Mouse (Mus musculus) heart, adult 2 months (tissue): ENCODE measurements around the gene Casp2. TPM values are rescaled to one million over a fixed set of nuclear protein-coding genes. Genes with fewer than 3 reads are reported as not detected.

Experiments
- DNase-seq, 2 experiments: peaks; one replicate each; pipeline ENCODE4 v3.0.0; 2021
- H3K27ac ChIP-seq: fragments of 200-600 bp; 2 replicates; pipeline ENCODE4 v1.8.1; 2022
- H3K27me3 ChIP-seq: fragments of 200-500 bp; 2 replicates; pipeline ENCODE4 v1.6.1; 2012; ENCODE audit warnings: mild to moderate bottlenecking, low read length, inconsistent platforms, mixed read lengths; ENCODE audit not compliant: control insufficient read depth, insufficient read depth
- H3K36me3 ChIP-seq: fragments of 200-500 bp; 2 replicates; pipeline ENCODE4 v1.6.1; 2012; ENCODE audit warnings: low read length, inconsistent platforms; ENCODE audit not compliant: control insufficient read depth, insufficient read depth
- H3K4me1 ChIP-seq: fragments of 200-500 bp; 2 replicates; pipeline ENCODE4 v1.6.1; 2011; ENCODE audit warnings: low read length; ENCODE audit not compliant: control insufficient read depth, insufficient read depth
- H3K4me3 ChIP-seq: fragments of 200-600 bp; 2 replicates; pipeline ENCODE4 v1.8.1; 2022
- H3K79me2 ChIP-seq: fragments of 200-500 bp; replicated peaks from 2 replicates; pipeline ENCODE4 v1.6.1; 2012; ENCODE audit warnings: mild to moderate bottlenecking, inconsistent platforms, low read length, moderate library complexity, mixed read lengths; ENCODE audit not compliant: control insufficient read depth, insufficient read depth
- H3K9ac ChIP-seq: fragments of 200-500 bp; 2 replicates; pipeline ENCODE4 v1.6.1; 2012; ENCODE audit warnings: low read depth, mild to moderate bottlenecking, control low read depth, inconsistent platforms, low read length, mixed read lengths
- CTCF ChIP-seq: fragments of 200-600 bp; IDR thresholded peaks from 2 replicates; pipeline ENCODE4 v1.8.1; 2022; ENCODE audit warnings: antibody characterized with exemption, mild to moderate bottlenecking, moderate library complexity
- EP300 ChIP-seq: fragments of 200-500 bp; IDR thresholded peaks from 2 replicates; pipeline ENCODE4 v1.6.1; 2011; ENCODE audit warnings: low read depth, low read length, control low read depth; ENCODE audit not compliant: insufficient read depth
- POLR2A ChIP-seq: fragments of 200-500 bp; IDR thresholded peaks from 2 replicates; pipeline ENCODE4 v1.6.1; 2011; ENCODE audit warnings: mild to moderate bottlenecking, low read depth, low read length, control low read depth; ENCODE audit not compliant: insufficient read depth
- WGBS: fragments of 180-500 bp; shearing (Covaris S2); methylation state at CpG from one replicate; pipeline ENCODE4 v1.1.7; 2018; 5-methylcytosine and 5-hydroxymethylcytosine counted together
- intact Hi-C: fragments of 180-260 bp; cut with DNase I; formaldehyde crosslinking; loops from one replicate; pipeline ENCODE4 v1.15.1; 2025
- polyA plus RNA-seq: library from polyadenylated mRNA; depleted of rRNA; stranded (reverse); fragments of >200 nt; gene quantifications from 2 replicates; pipeline ENCODE4 v1.2.3, GENCODE M21; 2012
- total RNA-seq, 2 experiments: library from RNA; stranded (reverse); gene quantifications; 2 replicates each; pipeline ENCODE4 v1.2.3; 2021

The Casp2 gene
- total and polyA plus RNA-seq, 3 experiments = 7.5 to 12.2 (median 12.1) TPM

GRCm38 (mm10) chr6:42293327-42293726, 28.5 kb downstream of the Casp2 start:
- no peak for TF ChIP-seq EP300
- TF ChIP-seq CTCF = no peak
- TF ChIP-seq POLR2A = no peak
- WGBS = 80% methylated on average over 6 of the region's 6 CpGs
- H3K9ac ChIP-seq = no peak overlapping the region
- H3K4me3 ChIP-seq = no peak overlapping the region
- intact Hi-C loops = no loop called here
- DNase-seq = no peak
- no peaks in the 10 kb centered on the region for H3K79me2 ChIP-seq
- peaks cover 3% of the 10 kb centered on the region; the same call in 1 of the 2 replicates for H3K4me1 ChIP-seq
- no peaks in the 10 kb centered on the region; the same call in 1 of the 2 replicates for H3K36me3 ChIP-seq
- H3K27ac ChIP-seq = no peak overlapping the region
- H3K27me3 ChIP-seq = no peaks in the 10 kb centered on the region

GRCm38 (mm10) chr6:42295549-42296094, 30.8 kb downstream of the Casp2 start:
- H3K4me1 ChIP-seq = peaks cover 3% of the 10 kb centered on the region; the same call in 1 of the 2 replicates
- TF ChIP-seq CTCF (no peak), POLR2A (no peak), EP300 (no peak)
- no peaks in the 10 kb centered on the region for H3K27me3 ChIP-seq
- DNase-seq = no peak
- no peak overlapping the region for H3K4me3 ChIP-seq
- intact Hi-C loops = no loop called here
- WGBS = 34% methylated on average over 3 of the region's 3 CpGs
- no peaks in the 10 kb centered on the region; the same call in 1 of the 2 replicates for H3K36me3 ChIP-seq
- H3K9ac ChIP-seq = no peak overlapping the region
- no peaks in the 10 kb centered on the region for H3K79me2 ChIP-seq
- no peak overlapping the region for H3K27ac ChIP-seq

GRCm38 (mm10) chr6:42299362-42299761, 34.6 kb downstream of the Casp2 start:
- Histone ChIP-seq H3K9ac (no peak overlapping the region), H3K36me3 (no peaks in the 10 kb centered on the region; the same call in 1 of the 2 replicates), H3K79me2 (no peaks in the 10 kb centered on the region), H3K27me3 (no peaks in the 10 kb centered on the region), H3K4me3 (no peak overlapping the region), H3K27ac (no peak overlapping the region), H3K4me1 (peaks cover 3% of the 10 kb centered on the region; the same call in 1 of the 2 replicates)
- intact Hi-C loops = no loop called here
- no peak for TF ChIP-seq EP300
- TF ChIP-seq POLR2A = no peak
- TF ChIP-seq CTCF = no peak
- 55% methylated on average over 5 of the region's 5 CpGs for WGBS
- no peak for DNase-seq

GRCm38 (mm10) chr6:42309816-42310378, 45.1 kb downstream of the Casp2 start:
- 55% methylated on average over 8 of the region's 8 CpGs for WGBS
- Histone ChIP-seq H3K79me2 (no peaks in the 10 kb centered on the region), H3K36me3 (no peaks in the 10 kb centered on the region), H3K4me3 (no peak overlapping the region), H3K27me3 (no peaks in the 10 kb centered on the region), H3K9ac (no peak overlapping the region), H3K4me1 (no peaks in the 10 kb centered on the region), H3K27ac (no peak overlapping the region)
- intact Hi-C loops = loop anchor here (10.0 kb wide), 1 partner anchor 275 kb away; no protein-coding TSS in a partner anchor
- no peak for DNase-seq
- TF ChIP-seq CTCF (peak; percentile 38), POLR2A (no peak)

GRCm38 (mm10) chr6:42310427-42311053, 45.8 kb downstream of the Casp2 start:
- intact Hi-C loops = loop anchor here (10.0 kb wide), 1 partner anchor 274 kb away; no protein-coding TSS in a partner anchor
- TF ChIP-seq CTCF (no peak), EP300 (no peak), POLR2A (no peak)
- Histone ChIP-seq H3K79me2 (no peaks in the 10 kb centered on the region), H3K9ac (no peak overlapping the region), H3K27me3 (no peaks in the 10 kb centered on the region), H3K27ac (no peak overlapping the region), H3K4me1 (no peaks in the 10 kb centered on the region), H3K4me3 (no peak overlapping the region), H3K36me3 (no peaks in the 10 kb centered on the region)
- 84% methylated on average over 2 of the region's 2 CpGs for WGBS
- DNase-seq = no peak

- Histone ChIP-seq H3K9ac (no peak overlapping the region), H3K4me3 (no peak overlapping the region), H3K27me3 (no peaks in the 10 kb centered on the region), H3K36me3 (no peaks in the 10 kb centered on the region), H3K27ac (no peak overlapping the region), H3K4me1 (no peaks in the 10 kb centered on the region), H3K79me2 (no peaks in the 10 kb centered on the region)
- WGBS = 67% methylated on average over 4 of the region's 4 CpGs
- no peak for DNase-seq
- TF ChIP-seq CTCF = no peak
- intact Hi-C loops = loop anchor here (10.0 kb wide), 1 partner anchor 267 kb away; no protein-coding TSS in a partner anchor
Observed at GRCm38 (mm10) chr6:42318293-42318692, 53.5 kb downstream of the Casp2 start.
